Mouse (Mus musculus) cerebellum, adult 11-12 months (tissue): ENCODE measurements at regions not wholly inside any gene's neighbourhood (a gene's known extent, or its start where the extent isn't known, plus 50 kb on each side); places are given as distances from the start of the nearest gene placed in this dataset.
A peak's percentile ranks its signal among the peaks of the same experiment; 100 is the strongest.

ENCODE experiments used
- DNase-seq: peaks from one replicate; pipeline ENCODE4 v3.0.0; 2022

DNA sequence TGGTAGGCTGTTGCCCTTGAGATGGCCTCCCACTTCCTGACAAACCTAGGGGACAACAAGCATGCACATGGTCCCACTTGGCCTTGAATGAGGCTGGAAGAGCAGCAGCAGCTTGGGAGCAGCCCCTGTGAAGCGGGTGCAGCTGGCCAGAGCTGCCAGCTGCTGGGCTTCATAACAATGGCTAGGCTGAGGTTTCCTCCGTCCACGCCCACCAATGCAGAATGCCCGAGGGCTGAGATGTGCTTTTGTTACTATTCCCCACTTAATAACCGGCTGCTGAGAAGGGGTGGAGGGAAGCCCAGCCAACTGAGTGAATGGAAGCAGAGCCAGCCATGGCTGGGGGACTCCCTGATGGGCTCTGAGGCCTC is 202.1 kb downstream of the Sox11 start:
- DNase-seq = no peak

- no peak for DNase-seq
Measured at GRCm38 (mm10) chr12:27139683-27140334, 202.6 kb downstream of the Sox11 start.

DNA sequence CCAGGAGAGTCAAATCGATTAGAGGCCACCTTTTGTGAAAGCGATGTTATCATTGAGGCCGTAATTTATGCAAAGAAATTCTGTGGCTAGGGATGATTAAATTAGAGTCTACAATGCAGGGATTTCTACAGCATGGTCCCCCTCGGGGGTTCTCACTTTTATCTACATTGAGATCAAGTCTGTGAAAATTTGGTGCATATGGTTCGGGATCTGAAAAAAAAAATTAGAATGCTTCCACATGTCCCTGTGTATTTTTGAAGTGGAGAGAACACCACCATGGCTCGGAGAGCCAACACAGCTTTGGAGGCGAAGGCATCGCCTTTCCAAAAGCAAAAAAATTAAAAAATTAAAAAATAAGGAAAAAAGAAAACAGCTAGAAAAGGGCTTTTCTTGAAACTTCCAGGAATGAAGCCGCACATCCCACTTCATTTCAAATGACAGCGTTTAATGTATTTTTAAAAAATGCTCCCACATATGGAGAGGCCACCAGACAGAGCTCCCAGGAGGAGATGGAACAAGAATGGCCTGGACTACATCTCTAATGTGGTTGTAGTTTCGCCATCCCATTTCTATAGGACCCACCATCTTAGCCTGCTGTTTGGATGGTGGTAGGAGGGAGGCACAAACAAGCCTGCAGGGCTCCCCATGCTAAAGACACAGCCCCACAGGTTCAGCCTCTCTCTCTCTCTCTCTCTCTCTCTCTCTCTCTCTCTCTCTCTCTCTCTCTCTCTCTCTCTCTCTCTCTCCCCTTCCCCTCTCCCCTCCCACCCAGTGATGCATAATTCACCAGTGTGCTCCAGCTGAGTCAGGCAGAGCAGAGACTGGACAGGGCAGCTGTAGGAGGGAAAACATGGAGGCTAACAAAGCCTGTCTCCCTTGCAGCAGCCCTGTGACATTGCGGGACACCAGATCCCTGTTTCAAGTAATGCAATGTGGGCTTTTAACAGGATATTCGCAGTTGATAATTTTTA is 203.4 kb downstream of the Sox11 start:
- DNase-seq = no peak

GRCm38 (mm10) chr12:27135997-27136559 is 206.3 kb downstream of the Sox11 start:
- no peak for DNase-seq

DNA sequence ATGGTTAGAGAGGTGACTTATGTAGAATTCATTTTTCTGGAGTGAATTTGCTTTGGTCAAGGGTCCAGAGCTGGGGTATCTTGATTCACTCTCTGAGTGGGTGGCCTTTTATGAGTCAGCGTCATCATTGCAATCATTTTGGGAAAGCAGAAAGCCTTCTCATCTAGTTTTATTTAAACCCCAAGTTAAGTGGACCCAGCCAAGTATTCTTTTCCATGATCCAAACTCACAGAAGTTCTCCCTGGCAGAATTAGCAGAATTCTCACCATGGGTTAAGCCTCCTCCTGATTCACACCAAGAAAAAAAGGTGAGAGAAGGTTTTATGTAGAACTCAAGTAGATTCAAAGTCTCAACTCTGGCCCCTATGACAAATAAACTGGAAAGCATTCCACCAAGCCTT is 211.8 kb downstream of the Sox11 start:
- no peak for DNase-seq

GRCm38 (mm10) chr12:27127054-27127605 is 215.2 kb downstream of the Sox11 start:
- DNase-seq = no peak

DNA sequence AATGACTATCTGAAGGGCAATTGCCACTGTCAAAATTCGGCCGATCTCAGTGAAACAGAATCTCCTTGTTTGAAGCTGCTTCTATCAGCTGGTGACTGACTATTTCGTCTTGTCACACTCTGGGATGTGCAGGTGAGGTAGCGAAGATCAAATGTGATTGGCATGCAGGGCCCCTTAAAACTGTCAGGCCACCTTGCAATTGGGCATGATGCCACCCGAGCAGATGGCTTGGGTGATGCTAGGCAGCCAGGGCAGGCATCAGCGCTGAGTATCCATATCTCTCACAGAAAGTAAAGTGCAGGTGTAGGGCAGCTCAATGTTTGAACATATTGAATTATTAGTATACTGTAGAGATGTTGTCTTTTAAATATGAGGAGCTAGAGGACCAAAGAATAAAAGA is 223.8 kb downstream of the Sox11 start:
- peak; percentile 45 for DNase-seq

GRCm38 (mm10) chr12:27115392-27115791 is 227.0 kb downstream of the Sox11 start:
- peak; percentile 3 for DNase-seq

DNA sequence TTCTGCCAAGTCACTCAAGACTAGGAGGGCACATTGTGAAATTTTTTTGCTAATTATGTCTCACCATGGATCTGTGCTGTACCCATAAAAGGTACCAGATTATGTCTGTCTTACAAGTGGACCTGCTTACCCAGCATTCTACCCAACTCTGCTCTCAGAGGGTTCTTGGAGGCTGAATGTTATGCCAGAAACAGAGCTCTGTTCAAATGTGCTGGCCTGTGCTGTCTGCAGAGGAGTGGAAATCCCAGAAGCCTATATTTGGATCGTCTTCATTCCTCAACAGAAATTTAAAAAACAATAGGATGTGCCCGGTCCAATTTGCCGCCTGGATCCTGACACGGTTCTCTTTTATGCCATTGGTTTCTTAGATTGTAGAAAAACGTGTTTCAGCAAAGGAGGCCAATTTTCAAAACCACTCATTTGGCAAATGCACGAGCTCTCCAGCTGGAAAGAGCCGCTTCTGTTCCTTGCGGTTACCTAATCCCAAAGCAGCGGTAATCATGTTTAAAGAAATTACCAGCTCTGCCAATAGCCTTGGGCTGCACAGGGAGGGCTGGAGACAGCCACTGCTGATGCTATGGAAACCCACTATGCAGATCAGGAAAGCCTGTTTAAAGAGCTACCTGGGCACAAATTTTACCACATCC is 237.3 kb downstream of the Sox11 start:
- DNase-seq = no peak

- DNase-seq = no peak
Measured at GRCm38 (mm10) chr12:27102996-27103395, 239.4 kb downstream of the Sox11 start.

GRCm38 (mm10) chr12:27089206-27089605 is 253.2 kb downstream of the Sox11 start:
- no peak for DNase-seq

DNA sequence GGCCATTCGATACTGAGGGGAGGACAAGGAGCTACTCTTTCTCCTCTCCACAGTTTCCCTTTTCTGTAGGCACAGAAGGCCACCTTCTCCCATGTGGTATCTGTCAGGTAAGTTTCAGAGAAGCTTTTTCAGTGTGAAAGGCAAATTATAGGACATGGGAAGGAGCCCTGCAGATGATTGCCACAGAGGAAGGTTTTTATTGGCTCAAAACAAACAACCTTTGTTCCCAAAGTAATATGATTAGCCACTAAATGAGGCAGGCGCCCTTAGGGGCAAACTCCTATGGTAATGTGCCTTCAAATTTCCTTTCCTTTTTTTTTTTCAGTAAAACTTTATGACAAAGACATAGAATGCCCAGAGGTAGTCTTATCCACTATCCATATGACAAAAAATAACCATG is 256.5 kb downstream of the Sox11 start:
- DNase-seq = no peak

DNA sequence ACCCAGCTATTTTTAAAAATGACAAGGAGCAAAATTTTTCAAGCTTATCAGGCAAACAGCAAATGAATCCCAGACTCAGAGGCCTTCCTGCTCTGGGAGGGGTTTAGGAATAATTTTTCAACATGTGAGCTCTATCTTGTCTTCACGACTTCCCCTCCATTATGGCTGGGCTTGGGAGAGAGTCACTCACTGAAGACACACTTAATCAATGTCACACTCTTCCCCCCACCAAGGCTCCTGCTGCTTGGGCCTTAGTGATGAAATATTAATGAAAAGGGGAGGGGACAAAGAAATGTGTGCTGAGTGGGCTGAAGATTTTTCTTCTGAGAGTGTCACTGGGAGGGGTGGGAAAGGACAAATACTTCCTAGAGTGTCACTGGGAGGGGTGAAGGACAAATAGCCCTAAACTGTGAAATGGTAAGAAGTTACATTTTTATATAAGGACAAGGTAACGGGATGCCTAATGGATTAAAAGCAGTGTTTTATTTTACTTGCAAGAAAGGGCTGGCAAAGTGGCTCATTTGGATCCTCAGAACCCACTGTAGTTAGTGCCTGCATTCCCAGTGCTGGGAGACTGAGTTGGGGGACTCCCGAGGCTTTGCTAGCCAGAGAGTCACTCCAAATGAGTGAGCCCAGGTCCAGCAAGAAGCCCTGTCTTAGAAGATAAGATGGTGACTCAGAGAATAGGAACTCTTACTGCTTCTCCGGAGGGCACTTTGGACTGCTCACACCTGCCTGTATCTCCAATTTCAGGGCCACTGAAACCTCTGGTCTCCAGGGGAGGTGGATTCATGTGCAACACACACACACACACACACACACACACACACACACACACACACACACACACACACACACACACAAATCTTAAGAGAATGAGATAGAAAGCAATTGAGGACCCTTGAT is 258.5 kb downstream of the Sox11 start:
- no peak for DNase-seq

DNA sequence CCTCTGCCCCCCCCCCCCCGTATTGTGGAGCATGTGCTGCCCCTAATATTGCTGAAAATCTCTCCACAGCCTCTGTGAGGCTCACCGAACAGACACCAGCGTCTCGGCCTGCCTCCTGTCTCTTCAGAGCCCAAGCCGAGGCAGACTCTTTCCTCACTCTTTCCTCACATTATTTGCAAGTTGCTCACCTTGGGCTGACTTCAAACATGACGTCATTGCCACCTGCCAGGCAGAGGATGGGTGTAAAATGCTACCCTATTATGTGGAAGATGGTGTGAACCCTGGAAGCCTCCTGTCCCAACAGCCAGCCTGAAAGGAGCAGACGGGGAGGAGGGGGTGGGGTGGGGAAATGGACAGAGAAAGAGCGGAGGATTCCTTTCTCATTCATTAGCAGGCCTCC is 259.3 kb downstream of the Sox11 start:
- peak; percentile 15 for DNase-seq

- no peak for DNase-seq
Measured at GRCm38 (mm10) chr12:27082624-27083023, 259.8 kb downstream of the Sox11 start.

DNA sequence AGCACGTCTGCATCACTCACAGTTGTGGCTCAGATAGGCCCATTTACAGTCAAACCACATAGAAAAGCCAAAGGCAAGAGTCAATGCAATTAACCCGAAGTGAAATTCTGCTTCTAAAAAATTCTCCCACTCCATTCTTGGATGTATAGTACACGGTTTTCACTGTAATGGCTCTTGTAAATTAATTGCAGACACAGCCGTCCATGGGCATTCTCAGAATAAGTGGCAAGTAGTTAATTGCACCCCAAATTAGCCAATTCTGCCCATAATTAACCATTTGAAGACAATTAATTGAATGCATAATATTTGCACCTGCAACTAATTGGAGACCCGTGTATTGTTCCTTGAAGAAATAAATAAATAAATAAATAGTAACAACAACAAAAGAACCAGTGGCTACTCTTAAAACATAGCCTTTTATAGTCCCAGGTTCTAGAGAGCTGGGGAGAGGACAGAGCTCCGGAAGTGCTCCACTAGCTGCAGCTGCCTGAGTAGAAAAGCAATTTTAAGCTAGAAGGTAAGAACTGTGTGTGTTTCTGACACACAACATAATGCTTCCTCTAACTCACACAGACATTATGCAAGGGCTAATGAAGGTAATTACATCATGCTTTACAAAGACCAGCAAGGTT is 266.2 kb downstream of the Sox11 start:
- no peak for DNase-seq

GRCm38 (mm10) chr12:27065011-27065517 is 277.3 kb downstream of the Sox11 start:
- no peak for DNase-seq

DNA sequence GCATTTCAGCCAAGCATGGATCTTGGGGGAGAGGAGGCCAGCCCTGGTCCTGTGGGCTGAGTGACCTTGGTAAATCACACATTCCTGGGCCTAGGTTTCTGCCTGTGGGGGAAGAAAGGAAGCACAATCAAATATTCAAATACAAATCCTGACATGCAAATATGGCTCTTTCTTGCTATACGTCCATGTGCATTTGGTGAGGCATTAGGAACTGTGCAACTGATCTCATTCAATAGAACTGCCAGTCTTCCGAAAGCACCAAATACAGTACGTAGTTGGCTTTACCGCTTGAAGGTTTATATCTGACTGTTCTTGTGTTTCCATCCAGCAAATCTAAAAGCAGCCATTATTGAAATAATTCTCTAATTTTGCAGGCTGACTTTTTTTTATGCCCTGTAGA is 278.9 kb downstream of the Sox11 start:
- DNase-seq = no peak

DNA sequence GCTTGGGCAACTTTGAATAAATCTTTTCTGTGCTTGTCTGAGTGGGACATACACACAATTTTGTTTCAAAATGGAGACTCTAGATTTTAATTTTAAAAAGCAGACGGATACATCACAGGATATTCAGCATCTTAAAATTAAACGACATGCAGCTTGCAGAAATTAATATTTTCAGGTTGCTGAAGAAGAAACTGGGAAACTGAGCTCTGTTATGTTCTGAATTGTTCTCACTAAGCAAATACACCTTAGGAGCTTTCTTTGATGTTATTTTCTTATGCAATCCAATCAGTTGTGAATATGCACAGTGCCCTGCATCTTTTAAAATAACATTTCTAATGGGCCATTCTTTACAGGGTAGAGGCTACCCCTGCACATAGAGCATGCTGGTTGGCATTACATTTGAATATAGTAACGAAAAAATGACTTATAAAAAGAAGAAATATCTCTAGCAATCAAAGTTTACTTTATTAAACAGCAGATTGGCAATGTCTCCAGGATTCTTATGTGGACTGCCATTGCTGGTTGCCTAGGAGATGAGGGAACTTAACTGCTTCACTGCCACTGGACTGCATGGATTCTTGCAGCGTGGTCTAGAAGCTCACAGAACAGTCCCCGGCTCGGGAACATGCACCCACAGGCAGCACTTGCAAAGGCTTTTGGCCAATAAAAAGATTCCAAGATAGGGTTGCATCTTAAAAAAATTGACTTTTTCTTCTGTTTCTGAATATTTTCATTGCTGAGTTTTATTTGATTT is 279.7 kb downstream of the Sox11 start:
- no peak for DNase-seq

DNA sequence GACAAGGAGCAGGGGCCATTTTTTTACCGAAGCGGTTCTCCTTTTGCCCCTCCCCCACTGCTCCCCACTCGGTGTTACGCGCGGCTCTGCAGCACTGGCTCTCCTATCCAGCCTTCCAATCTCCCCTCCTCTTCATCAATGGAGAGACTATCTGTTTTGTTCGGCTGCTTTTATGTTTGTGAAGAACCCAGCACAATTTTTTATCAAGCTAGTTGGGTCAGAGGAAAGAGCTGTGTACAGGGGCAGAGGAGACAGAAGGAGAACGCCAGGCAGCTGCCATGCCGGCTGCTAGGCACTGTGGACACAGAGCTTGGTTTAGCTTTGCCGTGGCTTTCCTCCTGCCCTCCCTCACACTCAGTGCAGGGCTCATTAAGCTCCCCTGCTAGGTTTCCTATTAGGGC is 280.3 kb downstream of the Sox11 start:
- peak; percentile 17 for DNase-seq
